Comparison of ENCODE assay signal across 26 mouse cellular contexts in genomic region chr12:65534142-65534690, GRCm38 (mm10).
DNase-seq lines count a peak whose midpoint lies in the region; ATAC-seq lines count a peak whose summit lies in the region.
"Had no signal": no experiment of that assay in that cellular context is flagged by ENCODE, and none has a peak within 500 bp of the region (broad histone marks: within the 10 kb centered on the region; RNA-seq: fewer than 3 reads in every experiment).

No protein-coding gene starts in this region.

- no peak for ATAC-seq in forebrain, embryonic 14.5 days
- no peak; the same call in 1 of the 2 replicates for ATAC-seq in forebrain, embryonic 13.5 days
- ATAC-seq in forebrain, embryonic 16.5 days: peak; percentile 58
- ATAC-seq in forebrain, embryonic 11.5 days (replicated peaks; ENCODE audit: low FRiP score): no peak
- ATAC-seq: activated CD4-positive, CD25-positive, alpha-beta regulatory T cell, adult 4 months; CD4-positive, CD25-positive, alpha-beta regulatory T cell, adult 4 months; Patski had no signal

- no peak overlapping the region for H3K4me2 ChIP-seq in forebrain, embryonic 14.5 days (ENCODE audit: low read length)
- H3K4me2 ChIP-seq in forebrain, embryonic 13.5 days: no peak overlapping the region
- no peak overlapping the region for H3K4me2 ChIP-seq in forebrain, embryonic 16.5 days (ENCODE audit: low read length)
- H3K4me2 ChIP-seq in forebrain, embryonic 11.5 days (ENCODE audit: low read depth, low read length, severe bottlenecking): no peak overlapping the region
- H3K4me2 ChIP-seq: embryonic facial prominence, embryonic 13.5 days; embryonic facial prominence, embryonic 15.5 days had no signal

- DNase-seq in forebrain, embryonic 14.5 days (ENCODE audit: low spot score): peak; percentile 14
- no peak for DNase-seq in forebrain, embryonic 11.5 days (ENCODE audit: low spot score)
- peak; percentile 10 for DNase-seq in brain, adult 2 months (ENCODE audit: low read depth, low spot score)
- DNase-seq in brain, embryonic 18.5 days (ENCODE audit: low read depth, low spot score): peak; percentile 45
- DNase-seq in left cerebral cortex, postnatal 10 days (ENCODE audit: extremely low spot score in 1 of 2, low spot score in 2 of 2): no peak
- DNase-seq: adrenal gland, adult 8-10 months; adrenal gland, postnatal 14 days; adrenal gland, postnatal 36 days; B cell, adult 2 months; cerebellum, adult 11 months; cerebellum, adult 18-20 months; cerebellum, adult 8-10 months; cerebellum, adult 9-11 months; cerebellum, postnatal 14 days; cerebellum, postnatal 36 days; embryo, embryonic 11 days had no signal

- intact Hi-C loops in left cerebral cortex, postnatal 10 days (cut with DNase I): no loop called here

- no peak overlapping the region for H3K4me3 ChIP-seq in forebrain, embryonic 14.5 days (ENCODE audit: low read depth, low read length)
- no peak overlapping the region for H3K4me3 ChIP-seq in forebrain, embryonic 13.5 days
- H3K4me3 ChIP-seq in forebrain, embryonic 16.5 days (replicated peaks; ENCODE audit: low read length): no peak overlapping the region
- H3K4me3 ChIP-seq in forebrain, embryonic 11.5 days (ENCODE audit: low read depth, low read length): no peak overlapping the region
- H3K4me3 ChIP-seq: embryonic facial prominence, embryonic 13.5 days; embryonic facial prominence, embryonic 15.5 days; erythroblast, embryonic 14.5 days had no signal

- WGBS in forebrain, embryonic 14.5 days: 79% methylated on average over 3 of the region's 3 CpGs
- 75% methylated on average over 3 of the region's 3 CpGs for WGBS in forebrain, embryonic 13.5 days
- 69% methylated on average over 3 of the region's 3 CpGs for WGBS in forebrain, embryonic 16.5 days
- WGBS in forebrain, embryonic 11.5 days: 70% methylated on average over 3 of the region's 3 CpGs

- H3K27me3 ChIP-seq in forebrain, embryonic 14.5 days (replicated peaks; ENCODE audit: control insufficient read depth, insufficient read depth, low read length): no peaks in the 10 kb centered on the region
- H3K27me3 ChIP-seq in forebrain, embryonic 13.5 days: no peaks in the 10 kb centered on the region
- no peaks in the 10 kb centered on the region for H3K27me3 ChIP-seq in forebrain, embryonic 16.5 days (replicated peaks; ENCODE audit: control insufficient read depth, insufficient read depth, low read length)
- H3K27me3 ChIP-seq in forebrain, embryonic 11.5 days (ENCODE audit: control insufficient read depth, insufficient read depth, low read length): no peaks in the 10 kb centered on the region
- H3K27me3 ChIP-seq: CH12.LX; embryonic facial prominence, embryonic 13.5 days; embryonic facial prominence, embryonic 15.5 days; Patski had no signal

- no peaks in the 10 kb centered on the region for H3K9me3 ChIP-seq in forebrain, embryonic 14.5 days (replicated peaks; ENCODE audit: control insufficient read depth, low read length)
- no peaks in the 10 kb centered on the region for H3K9me3 ChIP-seq in forebrain, embryonic 13.5 days (replicated peaks)
- no peaks in the 10 kb centered on the region for H3K9me3 ChIP-seq in forebrain, embryonic 16.5 days (ENCODE audit: control insufficient read depth, low read length)
- H3K9me3 ChIP-seq in forebrain, embryonic 11.5 days (ENCODE audit: control insufficient read depth, low read length): no peaks in the 10 kb centered on the region
- H3K9me3 ChIP-seq: embryonic facial prominence, embryonic 13.5 days; embryonic facial prominence, embryonic 15.5 days; G1E had no signal

- H3K4me1 ChIP-seq in forebrain, embryonic 14.5 days (ENCODE audit: control insufficient read depth, insufficient read depth, low read length): no peaks in the 10 kb centered on the region
- no peaks in the 10 kb centered on the region for H3K4me1 ChIP-seq in forebrain, embryonic 13.5 days
- H3K4me1 ChIP-seq in forebrain, embryonic 16.5 days (replicated peaks; ENCODE audit: control insufficient read depth, insufficient read depth, low read length): no peaks in the 10 kb centered on the region
- no peaks in the 10 kb centered on the region for H3K4me1 ChIP-seq in forebrain, embryonic 11.5 days (replicated peaks; ENCODE audit: control insufficient read depth, insufficient read depth, low read length)
- H3K4me1 ChIP-seq: embryonic facial prominence, embryonic 13.5 days; embryonic facial prominence, embryonic 15.5 days had no signal

- H3K36me3 ChIP-seq in forebrain, embryonic 14.5 days (ENCODE audit: control insufficient read depth, insufficient read depth, low read length): no peaks in the 10 kb centered on the region
- H3K36me3 ChIP-seq in forebrain, embryonic 13.5 days (ENCODE audit: poor library complexity, severe bottlenecking): no peaks in the 10 kb centered on the region
- H3K36me3 ChIP-seq in forebrain, embryonic 16.5 days (ENCODE audit: control insufficient read depth, insufficient read depth): no peaks in the 10 kb centered on the region
- H3K36me3 ChIP-seq in forebrain, embryonic 11.5 days (ENCODE audit: control insufficient read depth, insufficient read depth, low read length): no peaks in the 10 kb centered on the region
- H3K36me3 ChIP-seq: embryonic facial prominence, embryonic 13.5 days; embryonic facial prominence, embryonic 15.5 days; G1E had no signal

- H3K9ac ChIP-seq in forebrain, embryonic 14.5 days (ENCODE audit: low read length): no peak overlapping the region
- H3K9ac ChIP-seq in forebrain, embryonic 13.5 days: no peak overlapping the region
- H3K9ac ChIP-seq in forebrain, embryonic 16.5 days (replicated peaks; ENCODE audit: low read depth, low read length): no peak overlapping the region
- no peak overlapping the region for H3K9ac ChIP-seq in forebrain, embryonic 11.5 days (ENCODE audit: low read length)
- H3K9ac ChIP-seq: embryonic facial prominence, embryonic 13.5 days; embryonic facial prominence, embryonic 15.5 days had no signal

- no peak overlapping the region for H3K27ac ChIP-seq in forebrain, embryonic 14.5 days (ENCODE audit: low read depth, low read length)
- no peak overlapping the region for H3K27ac ChIP-seq in forebrain, embryonic 13.5 days
- H3K27ac ChIP-seq in forebrain, embryonic 16.5 days (ENCODE audit: low read length): no peak overlapping the region
- no peak overlapping the region for H3K27ac ChIP-seq in forebrain, embryonic 11.5 days (ENCODE audit: low read depth, low read length)
- H3K27ac ChIP-seq: embryonic facial prominence, embryonic 13.5 days; embryonic facial prominence, embryonic 15.5 days had no signal

Comparison
In these comparisons a context has a peak if more than half of its experiments do, and no peak if none do; other contexts are left out.
1. DNase-seq: peak in forebrain, embryonic 14.5 days (single experiment), brain, adult 2 months (single experiment) and brain, embryonic 18.5 days (single experiment); none in forebrain, embryonic 11.5 days (single experiment) and left cerebral cortex, postnatal 10 days (0 of 2).